Mouse (Mus musculus) bone marrow macrophage, adult 2 months (primary cell): Measurements from ENCODE around the gene Sprr2a1. TPM values are rescaled to one million over a fixed set of nuclear protein-coding genes. Genes with fewer than 3 reads are reported as not detected.
"Not testable (repeated sequence)": the region's sequence is repeated elsewhere in the genome, so short reads cannot be mapped to it uniquely, and the experiment has no call there.

Experiments
- H3K27ac ChIP-seq: 2 replicates; pipeline ENCODE4 v1.5.1; 2012; ENCODE audit warnings: low read depth, low read length; ENCODE audit not compliant: insufficient read depth
- H3K4me1 ChIP-seq: 2 replicates; pipeline ENCODE4 v1.6.1; 2012; ENCODE audit warnings: low read length; ENCODE audit not compliant: control insufficient read depth, insufficient read depth
- H3K4me3 ChIP-seq: 2 replicates; pipeline ENCODE4 v1.5.1; 2012; ENCODE audit warnings: mild to moderate bottlenecking, low read length, moderate library complexity; ENCODE audit not compliant: insufficient read depth
- polyA plus RNA-seq: library from polyadenylated mRNA; stranded (reverse); fragments of >200 nt; gene quantifications from 2 replicates; pipeline ENCODE4 v1.2.4, GENCODE M21; 2012; ENCODE audit not compliant: missing spikeins, insufficient read depth, insufficient read length

Sprr2a1 gene
- polyA plus RNA-seq, 1 experiment = not detected

- H3K4me3 ChIP-seq, H3K4me1 ChIP-seq, H3K27ac ChIP-seq: not testable (repeated sequence)
Observed at GRCm38 (mm10) chr3:92248494-92248893, 32.9 kb downstream of the Sprr2a1 start.

- not testable (repeated sequence) for H3K27ac ChIP-seq, H3K4me1 ChIP-seq, H3K4me3 ChIP-seq
Observed at GRCm38 (mm10) chr3:92250450-92250849, 34.9 kb downstream of the Sprr2a1 start.

GRCm38 (mm10) chr3:92253860-92254259 is 38.3 kb downstream of the Sprr2a1 start:
- H3K4me1 ChIP-seq, H3K27ac ChIP-seq, H3K4me3 ChIP-seq: not testable (repeated sequence)

GRCm38 (mm10) chr3:92258526-92258925 is 42.9 kb downstream of the Sprr2a1 start:
- not testable (repeated sequence) for H3K4me1 ChIP-seq, H3K27ac ChIP-seq, H3K4me3 ChIP-seq

- not testable (repeated sequence) for H3K4me1 ChIP-seq, H3K4me3 ChIP-seq, H3K27ac ChIP-seq
Observed at GRCm38 (mm10) chr3:92263462-92263861, 47.9 kb downstream of the Sprr2a1 start.

Other genes starting within 250 kb of the Sprr2a1 start
- not detected in 2 replicates for gene Pglyrp3, start 201.2 kb upstream of the Sprr2a1 start, polyA plus RNA-seq
- not detected in 2 replicates for gene Lor, start 132.7 kb upstream of the Sprr2a1 start, polyA plus RNA-seq
- gene Prr9, start 91.9 kb upstream of the Sprr2a1 start, polyA plus RNA-seq = not detected in 2 replicates
- not detected in 2 replicates for gene Lelp1, start 73.1 kb upstream of the Sprr2a1 start, polyA plus RNA-seq
- not detected in 2 replicates for gene Sprr2a2, start 121 bp downstream of the Sprr2a1 start, polyA plus RNA-seq
- gene Sprr2a3, start 69.6 kb downstream of the Sprr2a1 start, polyA plus RNA-seq = not detected in 2 replicates
- not detected in 2 replicates for gene Sprr2b, start 100.8 kb downstream of the Sprr2a1 start, polyA plus RNA-seq
- gene Sprr2d, start 123.3 kb downstream of the Sprr2a1 start, polyA plus RNA-seq = not detected in 2 replicates
- gene Sprr2e, start 136.3 kb downstream of the Sprr2a1 start, polyA plus RNA-seq = not detected in 2 replicates
- gene Sprr2f, start 149.4 kb downstream of the Sprr2a1 start, polyA plus RNA-seq = not detected in 2 replicates
- not detected in 2 replicates for gene Sprr2h, start 169.9 kb downstream of the Sprr2a1 start, polyA plus RNA-seq
- gene Sprr2i, start 192.2 kb downstream of the Sprr2a1 start, polyA plus RNA-seq = not detected in 2 replicates
- not detected in 2 replicates for gene Sprr2j-ps, start 202.3 kb downstream of the Sprr2a1 start, polyA plus RNA-seq
- gene Gm9774, start 213.6 kb downstream of the Sprr2a1 start, polyA plus RNA-seq = 4.2 and 17.1 TPM in 2 replicates
- not detected in 2 replicates for gene Sprr2k, start 216.8 kb downstream of the Sprr2a1 start, polyA plus RNA-seq
- not detected in 2 replicates for gene Sprr1b, start 223.0 kb downstream of the Sprr2a1 start, polyA plus RNA-seq
- not detected in 2 replicates for gene Sprr3, start 242.9 kb downstream of the Sprr2a1 start, polyA plus RNA-seq